Mouse (Mus musculus) thymus, adult 2 months (tissue): ENCODE results near the gene Ttc13. TPM values are rescaled to one million over a fixed set of nuclear protein-coding genes. Genes with fewer than 3 reads are reported as not detected.

ENCODE experiments used
- DNase-seq: peaks from one replicate; pipeline ENCODE4 v3.0.0; 2021
- H3K27ac ChIP-seq: fragments of 200-500 bp; 2 replicates; pipeline ENCODE4 v1.5.1; 2012; ENCODE audit warnings: low read length, control low read depth; ENCODE audit not compliant: control insufficient read depth, insufficient read depth
- H3K27me3 ChIP-seq: fragments of 200-500 bp; 2 replicates; pipeline ENCODE4 v1.6.1; 2012; ENCODE audit warnings: mild to moderate bottlenecking, low read length, moderate library complexity, mixed read lengths; ENCODE audit not compliant: control insufficient read depth, insufficient read depth
- H3K36me3 ChIP-seq: fragments of 200-500 bp; 2 replicates; pipeline ENCODE4 v1.6.1; 2012; ENCODE audit warnings: mild to moderate bottlenecking, low read length, moderate library complexity; ENCODE audit not compliant: control insufficient read depth, insufficient read depth
- H3K4me1 ChIP-seq: fragments of 200-500 bp; replicated peaks from 2 replicates; pipeline ENCODE4 v1.6.1; 2012; ENCODE audit warnings: low read length; ENCODE audit not compliant: control insufficient read depth, insufficient read depth
- H3K4me3 ChIP-seq: fragments of 200-500 bp; 2 replicates; pipeline ENCODE4 v1.5.1; 2012; ENCODE audit warnings: mild to moderate bottlenecking, low read length, control low read depth, moderate library complexity; ENCODE audit not compliant: control insufficient read depth, insufficient read depth
- CTCF ChIP-seq: fragments of 200-500 bp; IDR thresholded peaks from 2 replicates; pipeline ENCODE4 v1.5.1; 2012; ENCODE audit warnings: mild to moderate bottlenecking, control low read depth, low read length, moderate library complexity, borderline replicate concordance; ENCODE audit not compliant: control insufficient read depth, poor library complexity, insufficient read depth; ENCODE audit errors: extremely low read depth
- POLR2A ChIP-seq: fragments of 200-500 bp; IDR thresholded peaks from 2 replicates; pipeline ENCODE4 v1.6.1; 2012; ENCODE audit warnings: mild to moderate bottlenecking, low read length, control low read depth, moderate library complexity; ENCODE audit not compliant: control insufficient read depth, poor library complexity, insufficient read depth; ENCODE audit errors: extremely low read depth
- WGBS: fragments of 180-500 bp; shearing (Covaris S2); methylation state at CpG from one replicate; pipeline ENCODE4 v1.1.7; 2018; 5-methylcytosine and 5-hydroxymethylcytosine counted together
- polyA plus RNA-seq: library from polyadenylated mRNA; depleted of rRNA; stranded (reverse); fragments of >200 nt; gene quantifications from 2 replicates; pipeline ENCODE4 v1.2.3, GENCODE M21; 2012

Gene Ttc13
- polyA plus RNA-seq, 1 experiment: 49.8 TPM

- no peak for DNase-seq
- H3K27ac ChIP-seq: no peak overlapping the region
- no peaks in the 10 kb centered on the region for H3K4me1 ChIP-seq
- 95% methylated on average over 3 of the region's 3 CpGs for WGBS
- H3K27me3 ChIP-seq: no peaks in the 10 kb centered on the region
- no peak for TF ChIP-seq CTCF
- TF ChIP-seq POLR2A: no peak
- H3K4me3 ChIP-seq: no peak overlapping the region
- H3K36me3 ChIP-seq: peaks cover 33% of the 10 kb centered on the region
Observed at GRCm38 (mm10) chr8:124735371-124735911, 13.7 kb upstream of the Ttc13 start.

GRCm38 (mm10) chr8:124732828-124733227 lies 11.0 kb upstream of the Ttc13 start:
- TF ChIP-seq CTCF: no peak
- Histone ChIP-seq H3K27me3 (no peaks in the 10 kb centered on the region), H3K4me1 (no peaks in the 10 kb centered on the region), H3K36me3 (peaks cover 34% of the 10 kb centered on the region), H3K27ac (no peak overlapping the region), H3K4me3 (no peak overlapping the region)
- DNase-seq: no peak
- WGBS: 83% methylated on average over 8 of the region's 8 CpGs

GRCm38 (mm10) chr8:124724301-124724700 lies 2.5 kb upstream of the Ttc13 start:
- Histone ChIP-seq H3K27me3 (no peaks in the 10 kb centered on the region), H3K4me3 (no peak overlapping the region), H3K27ac (no peak overlapping the region), H3K36me3 (peaks cover 3% of the 10 kb centered on the region), H3K4me1 (peaks cover 17% of the 10 kb centered on the region)
- DNase-seq: no peak
- WGBS: 97% methylated on average over 7 of the region's 7 CpGs
- TF ChIP-seq CTCF (no peak), POLR2A (no peak)

GRCm38 (mm10) chr8:124720938-124721861 lies 583 bp downstream of the Ttc13 start:
- TF ChIP-seq POLR2A (no peak), CTCF (no peak)
- H3K4me1 ChIP-seq: peaks cover 17% of the 10 kb centered on the region
- H3K4me3 ChIP-seq: peak overlapping the region; percentile 56
- no peak for DNase-seq
- H3K36me3 ChIP-seq: no peaks in the 10 kb centered on the region; the same call in 1 of the 2 replicates
- H3K27me3 ChIP-seq: no peaks in the 10 kb centered on the region
- no peak overlapping the region for H3K27ac ChIP-seq
- 3% methylated on average over 31 of the region's 31 CpGs for WGBS

- TF ChIP-seq POLR2A: no peak
- TF ChIP-seq CTCF: no peak
- no peak overlapping the region for H3K27ac ChIP-seq
- 92% methylated on average over 7 of the region's 7 CpGs for WGBS
- no peaks in the 10 kb centered on the region for H3K36me3 ChIP-seq
- H3K4me1 ChIP-seq: peaks cover 17% of the 10 kb centered on the region
- H3K4me3 ChIP-seq: no peak overlapping the region
- no peaks in the 10 kb centered on the region for H3K27me3 ChIP-seq
- DNase-seq: peak; percentile 36
Observed at GRCm38 (mm10) chr8:124720133-124720532, 1.6 kb downstream of the Ttc13 start.

GRCm38 (mm10) chr8:124715736-124716135 lies 6.0 kb downstream of the Ttc13 start:
- WGBS: 95% methylated on average over 8 of the region's 8 CpGs
- TF ChIP-seq CTCF (no peak), POLR2A (no peak)

More at GRCm38 (mm10) chr8:124715736-124716135, 6.0 kb downstream of the Ttc13 start:
- no peak for DNase-seq
- H3K27ac ChIP-seq: no peak overlapping the region
- peaks cover 8% of the 10 kb centered on the region for H3K4me1 ChIP-seq
- H3K36me3 ChIP-seq: peaks cover 22% of the 10 kb centered on the region
- no peaks in the 10 kb centered on the region for H3K27me3 ChIP-seq
- H3K4me3 ChIP-seq: no peak overlapping the region
